Mouse (Mus musculus): ENCODE results near the gene Hist1h2bc.
A peak's percentile ranks its signal among the peaks of the same experiment; 100 is the strongest.

Gene Hist1h2bc

GRCm38 (mm10) chr13:23738677-23739068, 54.7 kb downstream of the Hist1h2bc start, which contains the start of gene Hist1h1c:
Hist1h1c (plus strand) TSS chr13:23738808.
- peak; percentile 95 for DNase-seq

- DNase-seq = peak; percentile 99
Observed at GRCm38 (mm10) chr13:23739069-23739921, 55.3 kb downstream of the Hist1h2bc start.

GRCm38 (mm10) chr13:23739922-23740252, 55.9 kb downstream of the Hist1h2bc start:
- DNase-seq = no peak

- DNase-seq = no peak
Observed at GRCm38 (mm10) chr13:23740256-23740840, 56.3 kb downstream of the Hist1h2bc start.

GRCm38 (mm10) chr13:23740910-23741309, 56.9 kb downstream of the Hist1h2bc start:
- no peak for DNase-seq

- DNase-seq = no peak
Observed at GRCm38 (mm10) chr13:23742007-23742406, 58.0 kb downstream of the Hist1h2bc start.

All from kidney, adult 9 months (tissue).